Mouse (Mus musculus): Measurements from ENCODE around the gene Zfp459. TPM values are rescaled to one million over a fixed set of nuclear protein-coding genes. Genes with fewer than 3 reads are reported as not detected.
A peak's percentile ranks its signal among the peaks of the same experiment; 100 is the strongest.
"Not testable (repeated sequence)": the region's sequence is repeated elsewhere in the genome, so short reads cannot be mapped to it uniquely, and the experiment has no call there.

Zfp459 gene
- polyA plus RNA-seq, 1 experiment from 2014 or later = 0.86 TPM

DNA sequence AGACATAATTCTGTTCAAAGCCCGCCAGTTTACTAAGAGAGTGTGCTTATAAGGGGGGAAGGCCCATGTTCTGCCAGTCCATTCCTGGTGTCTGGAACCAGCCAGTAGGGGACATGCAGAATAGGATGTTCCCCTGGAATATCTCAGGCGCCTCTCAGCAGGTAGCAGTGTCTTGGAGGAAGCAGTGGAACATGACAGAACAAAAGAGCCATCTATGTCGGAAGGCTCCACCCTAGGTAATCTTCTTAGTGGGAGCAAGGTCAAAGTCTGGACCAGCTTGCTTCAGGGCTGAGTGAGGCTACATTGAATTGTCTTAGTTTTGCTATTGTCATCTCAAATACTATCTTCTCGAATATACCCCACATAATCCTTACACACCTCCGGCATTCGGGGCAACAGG, 5.5 kb downstream of the Zfp459 start:
- Histone ChIP-seq H3K9me3 (no peaks in the 10 kb centered on the region), H3K27me3 (0 out of 2 replicates have a peak, but pooled peaks cover 4% of the 10 kb centered on the region), H3K4me1 (replicated peaks) (peaks cover 3% of the 10 kb centered on the region; the same call in 1 of the 2 replicates), H3K27ac (no peak overlapping the region), H3K36me3 (no peaks in the 10 kb centered on the region), H3K4me2 (replicated peaks) (no peak overlapping the region), H3K9ac (replicated peaks) (no peak overlapping the region), H3K4me3 (replicated peaks) (no peak overlapping the region)
- no peak for ATAC-seq
- 89% methylated on average over 6 of the region's 6 CpGs for WGBS

DNA sequence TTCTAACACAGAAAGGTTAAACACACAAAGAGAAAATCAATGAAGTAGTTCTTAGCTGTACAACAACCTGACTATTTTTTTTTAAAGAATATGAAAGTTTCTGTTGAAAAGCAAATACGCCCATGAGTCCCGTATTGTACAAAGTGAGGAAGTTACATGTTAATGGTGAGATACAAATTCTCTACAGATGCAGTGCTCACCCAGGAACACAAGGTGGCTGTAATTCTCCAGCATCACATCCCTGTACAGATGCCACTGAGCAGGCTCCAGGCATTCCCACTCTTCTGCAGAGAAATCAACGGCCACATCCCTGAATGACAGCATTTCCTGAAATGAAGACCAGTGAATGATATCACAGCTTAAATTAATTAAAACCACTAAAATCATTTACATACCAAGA, 7.6 kb downstream of the Zfp459 start:
- 75% methylated on average over 3 of the region's 3 CpGs for WGBS
- H3K4me2 ChIP-seq (replicated peaks); H3K36me3 ChIP-seq; ATAC-seq; H3K27ac ChIP-seq; H3K4me3 ChIP-seq (replicated peaks); H3K27me3 ChIP-seq; H3K9me3 ChIP-seq; H3K4me1 ChIP-seq (replicated peaks); H3K9ac ChIP-seq (replicated peaks): not testable (repeated sequence)

DNA sequence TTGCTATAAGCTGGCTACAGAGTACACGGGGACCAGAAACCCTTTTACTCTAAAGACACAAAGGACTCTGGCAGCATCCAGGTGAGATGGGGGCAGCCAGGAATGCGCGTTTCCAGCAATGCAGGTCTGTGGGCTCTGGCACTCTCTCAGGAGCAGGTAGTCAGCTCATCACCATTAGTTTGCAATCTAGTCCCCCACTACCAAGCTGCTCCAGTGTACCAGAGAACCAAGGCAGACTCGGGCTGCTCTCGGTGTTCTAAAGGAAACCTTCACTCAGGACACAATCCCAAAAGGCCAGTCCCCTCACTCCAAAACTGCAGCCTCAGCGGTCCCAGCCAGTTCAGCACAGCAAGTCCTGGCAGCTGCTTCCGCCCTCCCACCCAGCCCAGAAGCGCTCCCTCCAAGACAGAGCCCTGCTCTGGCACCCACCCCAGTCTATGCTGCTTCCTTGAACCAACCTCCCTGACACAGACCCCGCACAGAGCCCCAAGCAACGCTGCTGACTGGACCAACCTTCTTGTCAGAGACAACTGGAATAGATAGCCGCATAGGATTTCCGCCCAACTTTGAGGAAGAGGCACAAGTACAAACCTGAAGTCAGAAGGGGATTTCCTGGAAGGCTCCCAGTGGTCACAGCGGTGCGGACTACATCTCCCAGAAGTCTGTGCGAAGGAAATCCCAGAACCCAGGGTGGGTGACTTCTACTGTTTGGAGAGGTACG, 21.9 kb downstream of the Zfp459 start, which contains the start of gene Zfp429:
Gene Zfp429 (minus strand): TSS at position 637 of the 721 bp plus-strand sequence.
- H3K4me2 ChIP-seq (replicated peaks) = peak within 1 kb of the TSS; percentile 64
- H3K4me1 ChIP-seq (replicated peaks); H3K9me3 ChIP-seq; H3K27me3 ChIP-seq; H3K36me3 ChIP-seq; H3K27ac ChIP-seq: not testable (repeated sequence)
- peak within 1 kb of the TSS; percentile 62 for H3K4me3 ChIP-seq (replicated peaks)
- H3K9ac ChIP-seq (replicated peaks) = peak within 1 kb of the TSS; percentile 67
- WGBS = 4% methylated on average over 14 of the region's 16 CpGs
- peak; percentile 97 for ATAC-seq

DNA sequence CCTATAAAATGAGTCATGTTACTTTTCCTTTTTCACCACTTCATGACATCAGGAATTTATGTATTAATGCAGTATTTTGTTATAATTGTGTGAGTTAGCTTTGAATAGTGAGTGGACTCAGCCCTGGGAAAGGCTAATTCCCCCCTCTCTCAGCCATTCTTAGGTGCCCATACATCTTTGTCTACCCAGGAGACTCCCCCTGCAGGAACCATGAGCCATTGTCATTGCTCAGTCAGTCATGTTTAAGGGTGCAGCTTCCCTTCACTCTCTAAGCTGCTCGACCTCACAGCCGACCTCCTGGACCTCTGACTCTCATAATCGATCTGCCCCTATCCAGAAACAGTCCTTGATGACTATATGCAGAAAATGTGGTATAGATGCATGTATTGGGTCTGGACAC, 45.0 kb downstream of the Zfp459 start:
- not testable (repeated sequence) for H3K4me1 ChIP-seq (replicated peaks); H3K9ac ChIP-seq (replicated peaks); H3K4me2 ChIP-seq (replicated peaks); H3K36me3 ChIP-seq; H3K9me3 ChIP-seq; H3K27me3 ChIP-seq; H3K27ac ChIP-seq; ATAC-seq; H3K4me3 ChIP-seq (replicated peaks)
- WGBS = 60% methylated on average over 3 of the region's 3 CpGs

DNA sequence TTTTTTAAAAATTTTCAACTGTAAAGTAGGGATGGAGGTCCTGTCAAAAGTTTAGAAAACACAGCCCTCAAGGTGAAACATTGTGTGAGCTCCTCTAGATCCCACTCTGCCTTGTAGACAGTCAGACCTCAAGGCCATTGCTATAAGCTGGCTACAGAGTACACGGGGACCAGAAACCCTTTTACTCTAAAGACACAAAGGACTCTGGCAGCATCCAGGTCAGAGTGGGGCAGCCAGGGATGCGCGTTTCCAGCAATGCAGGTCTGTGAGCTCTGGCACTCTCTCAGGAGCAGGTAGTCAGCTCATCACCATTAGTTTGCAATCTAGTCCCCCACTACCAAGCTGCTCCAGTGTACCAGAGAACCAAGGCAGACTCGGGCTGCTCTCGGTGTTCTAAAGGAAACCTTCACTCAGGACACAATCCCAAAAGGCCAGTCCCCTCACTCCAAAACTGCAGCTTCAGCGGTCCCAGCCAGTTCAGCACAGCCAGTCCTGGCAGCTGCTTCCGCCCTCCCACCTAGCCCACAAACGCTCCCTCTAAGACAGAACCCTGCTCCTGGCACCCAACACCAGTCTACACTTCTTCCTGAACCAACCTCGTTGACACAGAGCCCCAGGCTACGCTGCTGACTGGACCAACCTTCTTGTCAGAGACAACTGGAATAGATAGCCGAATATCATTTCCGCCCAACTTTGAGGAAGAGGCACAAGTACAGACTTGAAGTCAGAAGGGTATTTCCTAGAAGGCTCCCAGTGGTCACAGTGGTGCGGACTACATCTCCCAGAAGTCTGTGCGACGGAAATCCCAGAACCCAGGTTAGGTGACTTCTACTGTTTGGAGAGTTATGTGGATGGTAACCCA, 45.9 kb downstream of the Zfp459 start, which contains the start of the genes Gm28041 and Zfp456:
Gene Gm28041 (minus strand): TSS at position 684 of the 862 bp plus-strand sequence.
Gene Zfp456 (minus strand): TSS at position 761 of the 862 bp plus-strand sequence.
- 19% methylated on average over 15 of the region's 15 CpGs for WGBS
- H3K4me2 ChIP-seq (replicated peaks) = peak within 1 kb of the TSS; percentile 53
- H3K9me3 ChIP-seq; H3K36me3 ChIP-seq; H3K4me1 ChIP-seq (replicated peaks); H3K27ac ChIP-seq; H3K27me3 ChIP-seq: not testable (repeated sequence)
- peak; percentile 91 for ATAC-seq
- peak within 1 kb of the TSS; percentile 35 for H3K4me3 ChIP-seq (replicated peaks)
- 0 out of 2 replicates have a peak within 1 kb of the TSS, but pooled peaks have one; percentile 2 for H3K9ac ChIP-seq (replicated peaks)

DNA sequence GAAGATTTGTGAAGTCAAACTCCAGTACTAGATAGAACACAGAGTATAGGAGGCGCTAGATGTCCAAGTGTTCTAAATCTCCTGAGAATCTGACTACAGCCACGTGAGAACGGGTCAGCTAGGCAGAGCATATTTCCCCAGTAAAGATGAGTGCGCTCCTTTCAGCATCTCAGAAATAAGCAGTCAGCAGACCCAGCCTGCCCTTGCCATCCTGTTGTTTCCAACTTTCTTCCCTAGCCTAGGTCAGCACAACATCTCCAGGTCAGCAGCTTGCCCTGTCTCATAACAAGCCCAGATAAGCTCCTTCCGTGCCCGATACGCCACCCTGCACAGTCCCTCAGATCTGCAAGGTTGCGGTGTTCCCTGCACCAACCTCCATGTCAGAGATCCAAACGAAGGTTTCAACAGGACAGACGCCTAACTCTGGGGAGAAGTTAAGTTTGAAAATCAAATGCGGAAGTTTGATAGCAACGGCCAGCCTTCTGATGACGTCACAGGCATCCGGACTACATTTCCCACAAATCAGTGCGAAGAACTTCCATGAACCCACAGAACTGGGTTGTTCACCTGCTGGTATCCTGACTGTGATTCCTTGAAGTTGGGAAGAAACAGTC, 61.0 kb downstream of the Zfp459 start, which contains the start of the genes Gm28044 and Zfp953:
Gene Gm28044 (minus strand): TSS at position 406 of the 614 bp plus-strand sequence.
Gene Zfp953 (minus strand): TSS at position 475 of the 614 bp plus-strand sequence.
- no peak within 1 kb of the TSS for H3K27ac ChIP-seq
- H3K9ac ChIP-seq (replicated peaks) = peak within 1 kb of the TSS; percentile 64
- peaks cover 10% of the 10 kb centered on the region for H3K4me1 ChIP-seq (replicated peaks)
- under 1% methylated on average over 15 of the region's 15 CpGs for WGBS
- H3K36me3 ChIP-seq = no peaks in the 10 kb centered on the region
- H3K27me3 ChIP-seq = no peaks in the 10 kb centered on the region
- ATAC-seq = peak; percentile 98
- peak within 1 kb of the TSS; percentile 58 for H3K4me3 ChIP-seq (replicated peaks)
- peak within 1 kb of the TSS; percentile 73 for H3K4me2 ChIP-seq (replicated peaks)
- no peaks in the 10 kb centered on the region for H3K9me3 ChIP-seq

Other genes starting within 250 kb of the Zfp459 start
- 5.8 and 6.9 TPM in 2 replicates for gene Rsl1, start 248.2 kb downstream of the Zfp459 start, polyA plus RNA-seq (2015; fragmentation: Nextera tagmentation; extraction: Ambion mirVana)
- gene Zfp455, start 226.9 kb downstream of the Zfp459 start, polyA plus RNA-seq (2015; fragmentation: Nextera tagmentation; extraction: Ambion mirVana) = 2.0 and 2.4 TPM in 2 replicates
- gene Zfp458, start 143.0 kb downstream of the Zfp459 start, polyA plus RNA-seq (2015; fragmentation: Nextera tagmentation; extraction: Ambion mirVana) = 5.3 and 5.5 TPM in 2 replicates
- 1.5 and 1.6 TPM in 2 replicates for gene Zfp457, start 114.9 kb downstream of the Zfp459 start, polyA plus RNA-seq (2015; fragmentation: Nextera tagmentation; extraction: Ambion mirVana)
- 1.4 and 1.7 TPM in 2 replicates for gene Zfp595, start 88.8 kb downstream of the Zfp459 start, polyA plus RNA-seq (2015; fragmentation: Nextera tagmentation; extraction: Ambion mirVana)
- not detected in 2 replicates for gene Gm28044, start 60.9 kb downstream of the Zfp459 start, polyA plus RNA-seq (2015; fragmentation: Nextera tagmentation; extraction: Ambion mirVana)
- gene Zfp953, start 60.8 kb downstream of the Zfp459 start, polyA plus RNA-seq (2015; fragmentation: Nextera tagmentation; extraction: Ambion mirVana) = 0.61 and 0.79 TPM in 2 replicates
- gene Gm28041, start 45.7 kb downstream of the Zfp459 start, polyA plus RNA-seq (2015; fragmentation: Nextera tagmentation; extraction: Ambion mirVana) = 0.44 TPM in 1 of 2 replicates, not detected in the other
- gene Zfp456, start 45.6 kb downstream of the Zfp459 start, polyA plus RNA-seq (2015; fragmentation: Nextera tagmentation; extraction: Ambion mirVana) = 0.52 and 1.0 TPM in 2 replicates
- gene Zfp429, start 21.6 kb downstream of the Zfp459 start, polyA plus RNA-seq (2015; fragmentation: Nextera tagmentation; extraction: Ambion mirVana) = 4.0 and 5.2 TPM in 2 replicates
- 5.2 and 7.3 TPM in 2 replicates for gene Zfp874a, start 30.2 kb upstream of the Zfp459 start, polyA plus RNA-seq (2015; fragmentation: Nextera tagmentation; extraction: Ambion mirVana)
- gene Zfp874b, start 62.8 kb upstream of the Zfp459 start, polyA plus RNA-seq (2015; fragmentation: Nextera tagmentation; extraction: Ambion mirVana) = 2.3 and 2.4 TPM in 2 replicates
- 15.1 and 16.0 TPM in 2 replicates for gene Zfp58, start 79.1 kb upstream of the Zfp459 start, polyA plus RNA-seq (2015; fragmentation: Nextera tagmentation; extraction: Ambion mirVana)
- gene Gm26965, start 104.7 kb upstream of the Zfp459 start, polyA plus RNA-seq (2015; fragmentation: Nextera tagmentation; extraction: Ambion mirVana) = not detected in 2 replicates
- 35.4 and 38.7 TPM in 2 replicates for gene Zfp87, start 104.8 kb upstream of the Zfp459 start, polyA plus RNA-seq (2015; fragmentation: Nextera tagmentation; extraction: Ambion mirVana)
- 16.2 and 17.1 TPM in 2 replicates for gene Zfp748, start 132.4 kb upstream of the Zfp459 start, polyA plus RNA-seq (2015; fragmentation: Nextera tagmentation; extraction: Ambion mirVana)
- 4.5 and 4.6 TPM in 2 replicates for gene Zfp729b, start 188.3 kb upstream of the Zfp459 start, polyA plus RNA-seq (2015; fragmentation: Nextera tagmentation; extraction: Ambion mirVana)
- gene Gm49345, start 216.4 kb upstream of the Zfp459 start, polyA plus RNA-seq (2015; fragmentation: Nextera tagmentation; extraction: Ambion mirVana) = not detected in 2 replicates
- 3.3 and 3.7 TPM in 2 replicates for gene Zfp729a, start 216.4 kb upstream of the Zfp459 start, polyA plus RNA-seq (2015; fragmentation: Nextera tagmentation; extraction: Ambion mirVana)

Measured in midbrain, embryonic 13.5 days (tissue).